Mouse (Mus musculus) ES-Bruce4 (cell line): ENCODE measurements at regions not wholly inside any gene's neighbourhood (a gene's known extent, or its start where the extent isn't known, plus 50 kb on each side); places are given as distances from the start of the nearest gene placed in this dataset.

Experiments used
- CTCF ChIP-seq: IDR thresholded peaks from one replicate; pipeline ENCODE4 v1.8.1; 2011; ENCODE audit warnings: low read depth, low read length
- POLR2A ChIP-seq: IDR thresholded peaks from one replicate; pipeline ENCODE4 v1.8.1; 2011; ENCODE audit warnings: low read length; ENCODE audit not compliant: insufficient read depth

- TF ChIP-seq POLR2A (no peak), CTCF (no peak)
These were observed 84.8 kb upstream of the Aldh1b1 start for GRCm38 (mm10) chr4:45713837-45714508.
